Mouse (Mus musculus): ENCODE data around the gene P2rx3. TPM values are rescaled to one million over a fixed set of nuclear protein-coding genes. Genes with fewer than 3 reads are reported as not detected.
A peak's percentile ranks its signal among the peaks of the same experiment; 100 is the strongest.

The P2rx3 gene
- total and polyA plus RNA-seq, 3 experiments, result 0.05 to 0.60 TPM; not detected in 1

DNA sequence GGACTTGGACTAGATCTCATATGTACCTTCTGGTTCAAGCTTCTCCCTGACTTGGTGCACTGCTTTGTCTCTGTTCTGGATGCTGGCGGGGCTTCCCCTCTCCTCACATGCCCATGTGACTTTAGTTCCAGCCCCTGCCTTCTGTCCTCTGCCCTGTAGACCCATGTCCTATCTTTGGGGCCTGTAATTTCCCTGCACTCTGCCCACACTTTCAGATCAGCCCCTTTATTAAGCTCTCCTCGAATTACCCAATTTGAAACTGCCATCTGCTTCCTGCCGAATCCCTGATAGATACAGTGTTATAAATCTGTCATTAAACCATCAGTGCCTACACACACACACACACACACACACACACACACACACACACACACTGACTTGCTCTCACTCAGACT is 22.7 kb downstream of the P2rx3 start:
- Histone ChIP-seq H3K36me3 (replicated peaks) (no peaks in the 10 kb centered on the region), H3K4me3 (ENCODE audit: low read depth, low read length) (no peak overlapping the region), H3K9me3 (replicated peaks) (no peaks in the 10 kb centered on the region), H3K4me1 (ENCODE audit: insufficient read depth, low read depth, low read length) (peaks cover 31% of the 10 kb centered on the region), H3K27me3 (ENCODE audit: insufficient read depth, low read length) (peaks cover 3% of the 10 kb centered on the region; the same call in 1 of the 2 replicates)
- ATAC-seq (ENCODE audit: extremely low read depth, insufficient number of reproducible peaks, low FRiP score, poor library complexity, severe bottlenecking) (no peak), DNase-seq (ENCODE audit: low spot score) (no peak)
- TF ChIP-seq TAL1 (conservative IDR thresholded peaks at IDR 0.05; ENCODE audit: low read depth, low read length), result no peak

DNA sequence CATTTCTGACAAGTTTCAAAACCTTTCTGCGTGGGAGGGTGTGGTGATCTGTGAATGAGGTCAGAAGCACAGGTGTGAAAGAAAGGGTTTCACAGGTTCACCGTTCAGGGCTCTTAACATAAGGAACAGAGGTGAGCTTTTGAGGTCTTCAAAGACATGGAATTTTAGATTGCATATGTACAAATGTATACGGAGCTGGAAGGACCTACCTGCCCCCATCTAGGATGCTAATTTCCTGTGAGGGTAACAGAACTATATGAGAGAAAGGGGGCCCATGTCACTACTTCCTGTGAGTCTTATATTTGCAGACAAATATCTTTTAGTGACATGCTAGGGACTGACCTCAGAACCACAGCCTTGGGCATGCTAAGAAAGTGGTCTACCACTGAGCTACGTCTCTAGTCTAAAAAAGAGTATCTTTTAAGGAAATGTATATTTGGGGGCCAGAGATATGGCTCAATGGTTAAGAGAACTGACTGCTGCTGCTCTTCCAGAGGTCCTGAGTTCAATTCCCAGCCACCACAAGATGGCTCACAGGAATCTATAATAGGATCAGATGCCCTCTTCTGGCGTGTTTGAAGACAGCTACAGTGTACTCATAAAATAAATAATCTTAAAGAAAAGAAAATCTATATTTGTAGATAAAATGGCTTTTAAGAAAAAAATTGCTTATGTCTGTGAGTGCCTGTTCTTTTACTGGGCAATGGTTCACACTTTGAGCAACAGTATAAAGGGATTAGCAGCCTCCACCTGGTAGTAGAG is 23.3 kb downstream of the P2rx3 start:
- no peaks in the 10 kb centered on the region for H3K36me3 ChIP-seq (replicated peaks)
- DNase-seq (ENCODE audit: low spot score), result no peak
- H3K9me3 ChIP-seq (replicated peaks), result no peaks in the 10 kb centered on the region
- no peak for TF ChIP-seq GATA2 (IDR thresholded peaks at IDR 0.05; ENCODE audit: borderline replicate concordance, low read depth, low read length)
- no peak for TF ChIP-seq POLR2AphosphoS5 (IDR thresholded peaks at IDR 0.05; ENCODE audit: insufficient replicate concordance, low read depth, low read length)
- no peak for TF ChIP-seq TAL1 (conservative IDR thresholded peaks at IDR 0.05; ENCODE audit: low read depth, low read length)
- no peak for TF ChIP-seq CTCF (IDR thresholded peaks at IDR 0.05; ENCODE audit: low read depth, low read length)
- no peak for TF ChIP-seq GATA1 (IDR thresholded peaks at IDR 0.05; ENCODE audit: borderline replicate concordance, low read length)
- H3K27me3 ChIP-seq (ENCODE audit: insufficient read depth, low read length), result peaks cover 3% of the 10 kb centered on the region; the same call in 1 of the 2 replicates
- no peak for ATAC-seq (ENCODE audit: extremely low read depth, insufficient number of reproducible peaks, low FRiP score, poor library complexity, severe bottlenecking)
- H3K4me1 ChIP-seq (ENCODE audit: insufficient read depth, low read depth, low read length), result peaks cover 34% of the 10 kb centered on the region
- no peak overlapping the region for H3K4me3 ChIP-seq (ENCODE audit: low read depth, low read length)

GRCm38 (mm10) chr2:85012679-85013078 is 24.6 kb downstream of the P2rx3 start:
- peaks cover 35% of the 10 kb centered on the region for H3K4me1 ChIP-seq (ENCODE audit: insufficient read depth, low read depth, low read length)
- peak overlapping the region; percentile 56; the same call in 1 of the 2 replicates for H3K4me3 ChIP-seq (ENCODE audit: low read depth, low read length)
- DNase-seq (ENCODE audit: low spot score), result peak; percentile 8

DNA sequence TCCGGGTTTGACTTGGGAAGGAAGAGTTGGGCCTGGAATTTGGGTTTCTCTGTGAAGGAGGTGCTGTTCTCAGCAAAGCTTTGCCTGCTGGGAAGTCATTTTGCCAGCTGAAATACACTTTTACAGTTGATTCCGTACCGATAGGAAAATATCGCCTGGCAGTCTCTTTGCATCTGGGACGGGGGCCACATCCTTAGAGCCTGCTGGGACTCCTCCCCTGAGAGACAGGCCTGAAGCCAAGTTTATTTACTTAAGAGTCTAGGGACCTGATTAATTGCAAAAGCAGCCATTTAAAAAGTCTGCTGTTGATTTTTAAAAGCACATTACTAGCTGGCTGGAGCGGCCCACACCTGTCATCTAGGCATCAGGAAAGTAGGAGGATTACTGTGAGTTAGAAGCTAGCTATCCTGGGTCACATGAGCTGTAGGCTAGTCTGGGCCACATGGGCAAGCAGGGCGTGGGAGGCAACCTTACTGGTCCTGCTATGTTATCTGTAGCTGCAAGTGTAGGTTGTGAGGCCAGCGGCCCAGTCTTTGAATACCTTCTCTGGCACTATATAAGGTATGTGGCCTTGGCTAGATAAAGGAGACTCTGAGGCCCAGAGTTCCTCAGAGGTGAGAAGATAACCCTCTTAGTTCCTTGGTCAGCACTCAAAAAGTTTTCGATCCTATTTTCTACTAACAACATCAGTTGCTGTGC is 25.2 kb downstream of the P2rx3 start:
- DNase-seq (ENCODE audit: low spot score), result peak; percentile 36
- H3K9me3 ChIP-seq (replicated peaks), result no peaks in the 10 kb centered on the region
- H3K36me3 ChIP-seq (replicated peaks), result no peaks in the 10 kb centered on the region
- no peaks in the 10 kb centered on the region for H3K27me3 ChIP-seq (ENCODE audit: insufficient read depth, low read length)
- H3K4me3 ChIP-seq (ENCODE audit: low read depth, low read length), result no peak overlapping the region; the same call in 1 of the 2 replicates
- peak; percentile 88 for ATAC-seq (ENCODE audit: extremely low read depth, insufficient number of reproducible peaks, low FRiP score, poor library complexity, severe bottlenecking)
- H3K4me1 ChIP-seq (ENCODE audit: insufficient read depth, low read depth, low read length), result peaks cover 41% of the 10 kb centered on the region
- TF ChIP-seq GATA1 (IDR thresholded peaks at IDR 0.05; ENCODE audit: borderline replicate concordance, low read length) (no peak), CTCF (IDR thresholded peaks at IDR 0.05; ENCODE audit: low read depth, low read length) (no peak), GATA2 (IDR thresholded peaks at IDR 0.05; ENCODE audit: borderline replicate concordance, low read depth, low read length) (no peak), TAL1 (conservative IDR thresholded peaks at IDR 0.05; ENCODE audit: low read depth, low read length) (no peak), POLR2AphosphoS5 (IDR thresholded peaks at IDR 0.05; ENCODE audit: insufficient replicate concordance, low read depth, low read length) (no peak)

More at GRCm38 (mm10) chr2:85012679-85013078, 24.6 kb downstream of the P2rx3 start:
- peak; percentile 50; the same call in 1 of the 2 replicates for ATAC-seq (ENCODE audit: extremely low read depth, insufficient number of reproducible peaks, low FRiP score, poor library complexity, severe bottlenecking)
- Histone ChIP-seq H3K9me3 (replicated peaks) (no peaks in the 10 kb centered on the region), H3K27me3 (ENCODE audit: insufficient read depth, low read length) (no peaks in the 10 kb centered on the region), H3K36me3 (replicated peaks) (no peaks in the 10 kb centered on the region)
- TF ChIP-seq CTCF (IDR thresholded peaks at IDR 0.05; ENCODE audit: low read depth, low read length) (no peak), POLR2AphosphoS5 (IDR thresholded peaks at IDR 0.05; ENCODE audit: insufficient replicate concordance, low read depth, low read length) (no peak), GATA2 (IDR thresholded peaks at IDR 0.05; ENCODE audit: borderline replicate concordance, low read depth, low read length) (no peak), GATA1 (IDR thresholded peaks at IDR 0.05; ENCODE audit: borderline replicate concordance, low read length) (no peak), TAL1 (conservative IDR thresholded peaks at IDR 0.05; ENCODE audit: low read depth, low read length) (no peak)

GRCm38 (mm10) chr2:85009212-85009611 is 28.1 kb downstream of the P2rx3 start:
- TF ChIP-seq GATA2 (IDR thresholded peaks at IDR 0.05; ENCODE audit: borderline replicate concordance, low read depth, low read length) (no peak), TAL1 (conservative IDR thresholded peaks at IDR 0.05; ENCODE audit: low read depth, low read length) (no peak), POLR2AphosphoS5 (IDR thresholded peaks at IDR 0.05; ENCODE audit: insufficient replicate concordance, low read depth, low read length) (no peak), GATA1 (IDR thresholded peaks at IDR 0.05; ENCODE audit: borderline replicate concordance, low read length) (no peak), CTCF (IDR thresholded peaks at IDR 0.05; ENCODE audit: low read depth, low read length) (no peak)

GRCm38 (mm10) chr2:85007729-85008128 is 29.5 kb downstream of the P2rx3 start:
- no peak for DNase-seq (ENCODE audit: low spot score)
- H3K4me1 ChIP-seq (ENCODE audit: insufficient read depth, low read depth, low read length), result peaks cover 28% of the 10 kb centered on the region
- peak; percentile 46 for TF ChIP-seq CTCF (IDR thresholded peaks at IDR 0.05; ENCODE audit: low read depth, low read length)
- no peak for TF ChIP-seq GATA2 (IDR thresholded peaks at IDR 0.05; ENCODE audit: borderline replicate concordance, low read depth, low read length)
- H3K27me3 ChIP-seq (ENCODE audit: insufficient read depth, low read length), result peaks cover 25% of the 10 kb centered on the region
- no peak for ATAC-seq (ENCODE audit: extremely low read depth, insufficient number of reproducible peaks, low FRiP score, poor library complexity, severe bottlenecking)
- no peaks in the 10 kb centered on the region for H3K9me3 ChIP-seq (replicated peaks)
- no peaks in the 10 kb centered on the region for H3K36me3 ChIP-seq (replicated peaks)
- no peak overlapping the region for H3K4me3 ChIP-seq (ENCODE audit: low read depth, low read length)

More at GRCm38 (mm10) chr2:85009212-85009611, 28.1 kb downstream of the P2rx3 start:
- no peak for DNase-seq (ENCODE audit: low spot score)
- no peaks in the 10 kb centered on the region for H3K36me3 ChIP-seq (replicated peaks)
- peaks cover 13% of the 10 kb centered on the region for H3K27me3 ChIP-seq (ENCODE audit: insufficient read depth, low read length)
- H3K4me1 ChIP-seq (ENCODE audit: insufficient read depth, low read depth, low read length), result peaks cover 41% of the 10 kb centered on the region
- ATAC-seq (ENCODE audit: extremely low read depth, insufficient number of reproducible peaks, low FRiP score, poor library complexity, severe bottlenecking), result no peak
- H3K4me3 ChIP-seq (ENCODE audit: low read depth, low read length), result no peak overlapping the region
- H3K9me3 ChIP-seq (replicated peaks), result no peaks in the 10 kb centered on the region
